Comparison of ENCODE assay signal across 24 mouse cellular contexts in the genomic region with DNA sequence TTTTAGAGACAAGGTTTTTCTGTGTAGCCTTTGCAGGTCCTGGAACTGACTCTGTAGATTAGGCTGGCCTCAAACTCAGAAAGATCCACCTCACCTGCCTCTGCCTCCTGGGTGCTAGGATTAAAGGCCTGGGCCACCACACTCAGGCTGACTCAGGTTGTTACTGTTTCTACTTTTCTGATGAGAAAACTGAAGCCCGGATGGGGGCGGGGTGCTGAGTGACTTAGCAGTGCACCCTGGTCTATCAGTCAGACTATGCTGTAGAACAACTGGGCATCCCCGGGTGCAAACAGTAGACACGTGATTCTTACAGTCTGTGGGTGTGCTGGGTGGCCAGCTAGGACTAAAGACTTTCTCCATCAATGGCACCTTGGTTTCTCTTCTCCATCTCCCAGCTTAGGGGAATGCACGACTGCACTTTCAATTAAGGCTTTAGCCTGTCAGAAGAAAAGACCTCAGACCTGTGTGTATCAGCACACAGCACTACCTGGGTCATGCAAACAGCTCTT.
"Had no signal": no experiment of that assay in that cellular context is flagged by ENCODE, and none has a peak within 500 bp of the region (broad histone marks: within the 10 kb centered on the region; RNA-seq: fewer than 3 reads in every experiment).

No protein-coding gene starts in this region.

- H3K36me3 ChIP-seq: kidney, embryonic 15.5 days; limb, embryonic 12.5 days; limb, embryonic 15.5 days; lung, embryonic 15.5 days; neural tube, embryonic 13.5 days; stomach, embryonic 15.5 days had no signal

- H3K9me3 ChIP-seq: kidney, embryonic 15.5 days; limb, embryonic 12.5 days; limb, embryonic 15.5 days; lung, embryonic 15.5 days; neural tube, embryonic 13.5 days; stomach, embryonic 15.5 days had no signal

- H3K4me3 ChIP-seq: kidney, embryonic 15.5 days; limb, embryonic 12.5 days; limb, embryonic 15.5 days; lung, embryonic 15.5 days; myocyte; neural tube, embryonic 13.5 days; stomach, embryonic 15.5 days had no signal

- H3K9ac ChIP-seq: kidney, embryonic 15.5 days; limb, embryonic 12.5 days; limb, embryonic 15.5 days; liver, embryonic 14.5 days; lung, embryonic 15.5 days; neural tube, embryonic 13.5 days; stomach, embryonic 15.5 days had no signal

- DNase-seq: kidney, adult 11 months; kidney, adult 8-10 months; kidney, postnatal 10 days; kidney, postnatal 36 days; left cerebral cortex, postnatal 4 days; lung, adult 18-20 months; lung, postnatal 10 days; lung, postnatal 36 days; midbrain, embryonic 14.5 days; retina, postnatal 1 day; right cerebral cortex, postnatal 25 days; spleen, adult 18-20 months; thymus, adult 2 months; thymus, postnatal 14 days; thymus, postnatal 4 days had no signal

- H3K27me3 ChIP-seq: neural tube, embryonic 13.5 days; stomach, embryonic 15.5 days had no signal

- H3K27ac ChIP-seq: kidney, embryonic 15.5 days; limb, embryonic 12.5 days; limb, embryonic 15.5 days; liver, embryonic 14.5 days; lung, embryonic 15.5 days; neural tube, embryonic 13.5 days; stomach, embryonic 15.5 days had no signal

- H3K4me2 ChIP-seq: kidney, embryonic 15.5 days; limb, embryonic 12.5 days; limb, embryonic 15.5 days; lung, embryonic 15.5 days; midbrain, embryonic 11.5 days; neural tube, embryonic 13.5 days; stomach, embryonic 15.5 days had no signal
